Mouse (Mus musculus): ENCODE results near the gene Ncstn. TPM values are rescaled to one million over a fixed set of nuclear protein-coding genes. Genes with fewer than 3 reads are reported as not detected.

Gene Ncstn
- total RNA-seq, 1 experiment from 2014 or later, result 59.1 TPM

DNA sequence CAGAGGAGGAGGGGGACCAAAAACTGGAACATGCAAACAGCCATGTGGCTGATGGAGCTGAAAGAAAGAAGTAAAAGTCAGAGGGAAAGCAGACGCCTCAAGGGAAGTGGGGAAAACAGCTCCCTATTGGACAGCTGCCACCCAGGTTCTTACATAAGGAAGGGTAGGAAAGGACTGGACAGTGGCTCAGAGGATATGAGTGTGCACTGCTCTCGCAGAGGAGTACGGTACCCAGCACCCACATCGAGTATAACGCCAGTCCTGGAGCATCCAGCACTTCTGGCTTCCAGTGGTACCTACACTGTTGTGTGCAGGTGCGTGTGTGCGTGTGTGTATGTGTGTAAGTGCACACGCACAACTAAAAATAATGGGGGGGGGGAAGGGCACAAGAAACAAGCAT, 36.2 kb downstream of the Ncstn start:
- ATAC-seq (ENCODE audit: extremely low read depth, insufficient number of reproducible peaks, low FRiP score, poor library complexity, severe bottlenecking), result no peak

DNA sequence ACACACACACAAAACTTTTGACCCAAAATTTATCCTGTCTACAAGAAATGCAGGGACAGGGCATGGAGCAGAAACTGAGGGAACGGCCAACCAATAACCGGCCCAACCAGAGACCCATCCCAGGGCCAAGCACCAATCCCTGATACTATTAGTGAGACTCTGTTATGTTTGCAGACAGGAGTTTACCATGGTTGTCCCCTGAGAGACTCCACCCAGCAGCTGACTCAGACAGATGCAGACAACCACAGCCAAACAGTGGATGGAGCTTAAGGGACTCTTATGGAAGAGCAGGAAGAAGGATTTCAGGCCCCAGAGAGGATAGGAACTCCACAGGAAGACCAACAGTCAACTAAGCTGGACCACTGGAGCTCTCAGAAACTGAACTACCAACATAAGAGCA, 52.7 kb downstream of the Ncstn start:
- ATAC-seq (ENCODE audit: extremely low read depth, insufficient number of reproducible peaks, low FRiP score, poor library complexity, severe bottlenecking), result no peak

GRCm38 (mm10) chr1:172028394-172029275, 54.0 kb downstream of the Ncstn start, which contains the start of gene Vangl2:
Vangl2 (minus strand) TSS chr1:172028444.
- ATAC-seq (ENCODE audit: extremely low read depth, insufficient number of reproducible peaks, low FRiP score, poor library complexity, severe bottlenecking), result no peak

- ATAC-seq (ENCODE audit: extremely low read depth, insufficient number of reproducible peaks, low FRiP score, poor library complexity, severe bottlenecking), result no peak
Observed at GRCm38 (mm10) chr1:172027809-172028102, 54.8 kb downstream of the Ncstn start.

DNA sequence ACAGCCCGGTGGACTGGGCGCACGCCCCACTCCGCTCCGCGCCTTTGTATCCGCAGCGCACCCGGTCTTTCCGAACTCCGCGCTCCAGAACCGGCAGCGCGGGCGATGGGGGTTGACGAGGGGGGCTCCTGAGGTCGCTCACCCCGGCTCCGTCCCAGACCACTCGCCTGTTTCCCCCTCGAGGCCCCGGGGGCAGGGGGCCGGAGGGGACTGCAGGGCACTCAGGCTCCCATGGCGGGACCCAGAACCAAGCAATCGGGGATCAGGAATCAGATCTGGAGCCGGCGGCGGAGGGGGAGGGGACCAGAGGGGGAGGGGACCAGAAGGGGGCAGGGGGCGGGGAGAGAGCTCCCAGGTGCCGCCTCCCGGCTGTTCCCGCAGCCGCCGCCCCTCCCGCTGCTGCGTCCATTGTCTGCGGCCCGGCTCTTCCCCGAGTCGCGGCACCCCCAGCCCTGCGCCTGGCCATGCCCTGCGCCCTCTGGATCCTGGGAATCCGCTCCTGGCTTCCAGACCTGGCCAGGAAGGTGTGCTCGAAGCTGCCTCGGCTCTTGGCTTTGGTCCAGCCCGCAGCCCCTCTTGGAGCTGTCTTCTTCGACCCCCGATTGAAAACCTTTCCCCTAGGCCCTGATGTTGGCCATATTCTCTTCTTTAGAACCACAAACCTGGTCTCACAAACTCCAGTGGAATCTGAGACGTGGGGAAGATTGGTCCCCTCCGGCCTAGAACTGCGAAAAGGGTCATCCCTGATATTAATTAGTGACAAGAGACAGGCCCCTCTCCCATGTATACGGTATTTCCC, 55.4 kb downstream of the Ncstn start:
- peak; percentile 57 for ATAC-seq (ENCODE audit: extremely low read depth, insufficient number of reproducible peaks, low FRiP score, poor library complexity, severe bottlenecking)

GRCm38 (mm10) chr1:172026201-172026901, 56.2 kb downstream of the Ncstn start:
- no peak for ATAC-seq (ENCODE audit: extremely low read depth, insufficient number of reproducible peaks, low FRiP score, poor library complexity, severe bottlenecking)

DNA sequence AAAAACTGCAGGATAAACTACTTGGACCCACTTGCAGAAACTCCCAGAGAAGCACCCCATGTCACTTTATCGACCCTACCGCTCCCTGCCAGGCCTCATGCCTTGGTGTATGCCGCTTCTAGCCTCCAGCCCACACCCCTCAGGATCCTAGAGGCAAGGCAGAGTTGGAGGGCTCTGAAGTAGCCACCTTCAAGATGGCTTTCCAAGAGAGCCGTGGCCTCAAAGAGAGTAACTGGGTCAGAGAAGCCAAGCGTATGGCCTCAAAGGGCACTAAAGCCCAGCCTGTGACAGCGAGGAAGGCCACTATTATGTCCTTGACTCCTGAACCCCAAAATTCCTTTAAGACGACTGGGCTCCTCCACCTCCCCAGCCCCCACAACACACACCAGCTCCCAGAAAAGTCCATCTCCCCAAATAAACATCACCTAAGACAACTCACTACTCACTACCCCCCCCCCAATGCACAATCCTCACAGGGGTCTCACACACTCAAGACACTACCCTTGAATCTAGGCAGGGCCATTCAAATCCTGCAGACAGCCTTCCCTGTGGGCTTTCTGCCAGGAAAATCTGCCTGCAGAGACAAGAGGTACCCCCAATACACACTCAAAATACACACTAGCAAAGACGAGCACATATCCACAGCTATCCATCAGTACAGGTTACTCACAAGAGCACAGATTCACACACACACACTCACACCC, 57.2 kb downstream of the Ncstn start:
- ATAC-seq (ENCODE audit: extremely low read depth, insufficient number of reproducible peaks, low FRiP score, poor library complexity, severe bottlenecking), result no peak

GRCm38 (mm10) chr1:172024140-172024895, 58.3 kb downstream of the Ncstn start:
- ATAC-seq (ENCODE audit: extremely low read depth, insufficient number of reproducible peaks, low FRiP score, poor library complexity, severe bottlenecking), result no peak

DNA sequence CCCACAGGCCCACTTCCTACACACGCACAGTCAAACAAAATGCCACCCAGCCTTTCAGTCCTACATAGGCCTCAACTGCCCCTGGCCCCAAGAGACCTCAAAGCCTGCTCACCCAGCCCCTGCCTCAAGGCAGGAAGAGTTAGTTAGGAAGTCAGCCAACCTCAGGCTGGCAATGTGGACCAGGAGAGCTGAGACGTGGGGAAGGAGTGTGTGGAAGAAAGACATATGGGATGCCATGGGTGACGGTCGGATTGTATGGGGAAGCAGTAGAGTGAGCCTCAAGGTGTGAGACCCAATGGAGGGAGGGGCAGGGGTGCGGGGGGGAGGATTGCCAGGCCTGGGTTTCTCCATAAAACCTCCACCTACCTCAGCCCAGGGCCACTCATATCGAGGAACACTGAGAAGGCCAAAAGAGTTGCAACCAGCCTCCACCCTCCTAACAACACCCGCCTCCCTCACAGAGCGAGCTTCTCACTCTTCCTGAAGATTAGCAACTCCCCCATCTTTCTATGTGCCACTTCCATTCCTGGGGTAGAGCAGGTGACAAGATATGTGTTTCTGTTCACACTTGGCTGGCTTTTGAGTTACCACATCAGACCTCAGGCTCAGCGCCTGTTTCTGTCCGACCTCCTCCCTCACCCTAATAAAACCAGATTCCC, 62.6 kb downstream of the Ncstn start:
- ATAC-seq (ENCODE audit: extremely low read depth, insufficient number of reproducible peaks, low FRiP score, poor library complexity, severe bottlenecking), result no peak

DNA sequence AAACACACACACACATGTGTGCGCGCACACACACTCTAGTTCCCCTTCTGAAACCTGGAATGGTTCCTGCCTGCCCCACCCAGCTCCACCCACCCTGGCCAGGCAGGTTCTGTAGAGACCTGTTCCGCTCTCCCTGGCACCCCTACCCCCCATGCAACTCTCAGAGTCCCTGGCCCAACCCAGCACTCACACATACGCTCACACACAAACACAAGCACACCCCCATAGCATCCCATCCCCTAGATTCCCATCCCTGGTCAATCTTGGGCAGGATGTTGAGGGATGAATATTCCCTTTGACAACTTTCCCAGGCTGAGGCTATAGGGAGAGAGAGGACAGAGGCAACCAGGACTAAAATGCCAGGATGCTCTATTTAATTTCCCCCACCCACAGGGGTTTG, 63.3 kb downstream of the Ncstn start:
- ATAC-seq (ENCODE audit: extremely low read depth, insufficient number of reproducible peaks, low FRiP score, poor library complexity, severe bottlenecking), result no peak

- no peak for ATAC-seq (ENCODE audit: extremely low read depth, insufficient number of reproducible peaks, low FRiP score, poor library complexity, severe bottlenecking)
Observed at GRCm38 (mm10) chr1:172018336-172019311, 64.0 kb downstream of the Ncstn start.

DNA sequence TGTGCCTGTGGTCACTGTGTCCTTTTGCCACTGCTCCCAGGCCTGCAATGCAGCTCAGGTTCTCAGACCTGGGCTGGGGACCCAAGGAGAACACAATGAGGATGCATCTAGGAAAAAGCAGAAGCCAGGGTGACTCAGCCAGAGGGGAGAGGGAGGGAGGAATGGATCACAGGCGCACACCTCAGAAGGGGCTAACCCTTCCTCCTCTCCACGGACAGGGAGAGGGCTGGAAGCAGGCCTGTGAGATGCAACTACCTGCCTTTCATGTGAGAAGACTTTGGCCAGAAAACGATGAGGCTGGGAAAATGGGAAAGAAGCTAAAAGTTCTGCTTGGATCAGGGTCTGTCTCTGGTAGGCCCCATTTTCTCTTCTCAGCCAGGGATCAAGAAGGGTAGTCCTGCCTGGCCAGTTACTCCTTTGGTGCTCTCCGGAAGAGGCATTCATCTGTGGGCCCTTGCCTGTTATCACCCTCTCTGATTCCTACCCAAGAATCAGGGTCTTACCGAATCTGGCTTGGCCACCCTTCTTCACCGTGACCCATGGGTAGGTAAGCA, 65.0 kb downstream of the Ncstn start:
- ATAC-seq (ENCODE audit: extremely low read depth, insufficient number of reproducible peaks, low FRiP score, poor library complexity, severe bottlenecking), result no peak

GRCm38 (mm10) chr1:172016660-172017516, 65.7 kb downstream of the Ncstn start:
- ATAC-seq (ENCODE audit: extremely low read depth, insufficient number of reproducible peaks, low FRiP score, poor library complexity, severe bottlenecking), result no peak

GRCm38 (mm10) chr1:172016031-172016430, 66.6 kb downstream of the Ncstn start:
- ATAC-seq (ENCODE audit: extremely low read depth, insufficient number of reproducible peaks, low FRiP score, poor library complexity, severe bottlenecking), result no peak

Measured in neutrophil, adult 5-6 weeks (primary cell).